Mouse (Mus musculus) urinary bladder, postnatal 4 days (tissue): ENCODE results near the gene Tspan2.
A peak's percentile ranks its signal among the peaks of the same experiment; 100 is the strongest.

Source experiments
- DNase-seq, 2 experiments: peaks; one replicate each; pipeline ENCODE4 v3.0.0; 2021 to 2022; ENCODE audit warnings: low spot score in 2 of 2

The Tspan2 gene

DNA sequence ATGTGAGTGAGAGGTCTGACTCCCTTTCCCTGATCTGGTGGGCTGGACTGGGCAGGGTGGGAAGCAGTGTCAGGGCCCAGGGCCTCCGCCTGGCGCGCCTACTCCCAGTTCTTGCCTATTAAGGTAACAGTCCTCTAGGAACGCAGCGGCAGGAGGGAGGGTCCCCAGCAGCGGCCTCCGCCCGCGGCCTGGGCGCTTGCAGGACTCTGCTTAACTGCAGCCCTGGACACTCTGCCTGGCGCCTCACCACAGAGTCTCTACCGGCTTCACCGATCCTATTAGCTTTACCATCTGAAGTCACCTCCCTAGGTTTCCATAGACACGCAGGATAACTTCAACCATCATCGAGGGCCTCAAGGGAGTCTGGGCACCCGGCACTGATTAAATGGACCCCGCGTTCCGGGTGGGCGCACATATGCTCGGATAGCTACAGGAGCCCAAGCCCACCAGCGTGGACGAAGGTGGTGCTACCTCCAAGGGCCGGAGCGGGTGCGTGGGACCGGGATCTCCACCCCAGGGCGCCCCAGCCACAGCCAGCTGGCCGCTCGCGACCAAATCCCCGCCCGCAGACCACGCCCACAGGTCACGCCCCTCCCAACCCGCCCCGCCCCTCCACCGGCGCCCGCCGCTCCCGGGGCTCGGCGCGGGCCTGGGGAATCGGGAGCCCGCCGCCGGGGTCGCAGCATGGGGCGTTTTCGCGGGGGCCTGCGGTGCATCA, at the start of gene Tspan2:
Tspan2 (plus strand) TSS at position 217 of the 718 bp plus-strand sequence.
- DNase-seq: peak; percentile 63 to 79

DNA sequence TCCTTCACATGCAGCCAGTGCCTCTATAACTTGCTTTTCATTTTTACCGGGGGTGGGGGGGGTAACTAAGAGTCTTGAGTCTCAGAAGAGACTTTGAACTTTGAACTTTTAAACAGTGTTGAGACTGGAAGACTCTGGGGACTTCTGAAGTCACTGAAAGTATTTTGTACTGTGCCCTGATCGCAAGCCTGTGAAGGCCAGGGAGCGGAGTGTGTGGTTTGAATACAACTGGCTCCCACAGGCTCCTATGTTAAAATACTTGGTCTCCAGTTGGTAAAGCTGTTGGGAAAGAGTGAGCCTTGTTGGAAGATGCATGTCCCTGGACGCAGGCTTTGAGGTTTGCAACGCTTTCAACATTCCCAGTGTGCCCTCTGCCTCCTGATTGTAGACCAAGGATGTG, 47.5 kb upstream of the Tspan2 start:
- DNase-seq: no peak

DNA sequence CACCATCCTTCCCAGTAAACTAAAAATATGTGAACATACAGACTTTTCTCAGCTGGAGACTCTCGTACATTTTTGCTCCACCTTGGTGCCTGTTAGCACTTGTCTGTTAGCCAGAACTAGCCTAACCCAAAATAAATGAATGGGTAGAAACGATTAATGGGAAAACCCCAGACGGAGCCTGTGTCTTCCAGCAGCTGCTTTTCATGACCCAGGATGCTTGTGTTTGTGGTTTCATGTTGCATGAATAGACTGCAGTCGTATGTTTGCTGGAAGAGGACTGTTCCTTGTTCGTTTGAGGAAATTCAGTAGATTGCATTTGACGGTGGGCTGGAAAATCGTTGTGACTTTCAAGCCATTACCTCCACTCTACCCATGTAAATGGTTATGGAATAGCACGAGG, 46.5 kb upstream of the Tspan2 start:
- DNase-seq: no peak

DNA sequence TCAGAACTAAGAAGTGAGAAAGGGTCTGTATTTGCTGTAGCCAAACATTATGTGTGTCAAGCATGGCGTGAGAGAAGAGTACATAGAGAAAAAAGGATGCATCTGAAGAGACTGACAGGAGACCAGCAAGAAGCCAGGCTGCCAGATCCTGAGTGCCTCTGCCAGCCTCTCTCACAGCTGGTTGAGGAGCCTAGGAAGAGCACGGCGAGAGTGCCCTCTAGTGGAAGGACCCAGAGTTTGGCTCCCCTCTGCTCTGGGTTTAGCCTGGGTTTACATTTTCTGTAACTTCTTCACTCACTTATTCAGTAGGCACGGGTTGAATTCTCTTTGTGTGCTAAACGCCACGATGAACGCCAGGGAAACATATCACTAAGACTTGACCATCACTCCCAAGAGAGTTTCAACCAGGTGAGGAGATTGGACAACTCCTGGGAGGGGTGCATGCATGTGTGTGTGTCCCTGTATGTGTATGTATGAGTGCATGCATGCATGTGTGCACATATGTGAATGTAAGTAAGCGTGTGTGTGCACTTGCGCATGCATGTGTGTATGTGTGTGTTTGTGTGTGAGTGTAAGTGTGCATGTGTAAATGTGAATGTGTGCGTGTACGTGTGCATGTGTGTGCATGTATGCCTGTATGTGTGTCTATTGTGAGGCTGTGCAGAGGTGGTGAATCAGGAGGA, 42.4 kb upstream of the Tspan2 start:
- peak; percentile 49 to 71 for DNase-seq

DNA sequence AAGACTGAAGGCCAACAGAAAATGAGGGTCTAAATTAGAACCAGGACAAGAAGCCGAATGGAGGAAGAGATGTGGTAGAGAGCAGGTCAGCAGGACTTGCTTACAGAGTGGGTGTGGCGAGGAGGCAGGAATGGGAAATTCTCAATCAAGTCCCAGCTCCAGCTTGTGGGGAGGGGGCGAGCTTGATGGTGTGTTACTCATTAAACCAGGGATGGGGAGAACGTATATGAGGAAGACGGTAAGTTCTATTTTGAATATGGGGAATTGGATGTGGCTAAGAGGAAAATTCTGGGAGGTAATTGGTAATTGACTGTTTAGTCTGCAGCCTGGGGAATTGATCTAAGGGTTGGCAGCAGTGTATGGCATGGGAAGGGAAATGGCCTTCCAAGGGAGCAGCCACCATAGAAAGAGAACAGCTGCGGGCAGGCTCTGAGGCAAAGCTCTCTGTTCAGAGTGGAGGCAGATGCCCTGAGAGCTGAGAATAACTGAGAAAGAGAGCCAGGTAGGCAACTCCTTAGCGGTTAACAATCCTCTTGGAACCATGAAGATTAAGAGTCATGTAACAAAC, 41.5 kb upstream of the Tspan2 start:
- DNase-seq: no peak

DNA sequence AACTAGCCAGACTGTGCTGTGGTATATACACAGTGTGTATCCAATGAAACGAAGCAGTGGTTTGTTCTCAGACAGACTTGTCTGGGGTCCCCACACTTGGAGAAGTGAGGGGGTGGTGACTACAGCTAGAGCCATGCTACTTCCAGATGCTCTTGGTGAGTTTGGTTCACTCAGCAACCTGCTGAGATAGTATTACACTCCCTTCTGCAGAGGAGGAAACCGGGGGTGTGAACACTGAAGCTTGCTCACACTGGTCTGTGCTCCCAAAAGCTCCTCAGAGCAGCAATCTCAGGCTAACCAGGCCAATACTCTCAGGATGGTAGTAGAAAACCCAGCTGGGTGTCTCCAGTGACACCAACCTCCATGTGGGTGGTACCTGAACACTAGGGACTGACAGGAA, 36.2 kb upstream of the Tspan2 start:
- no peak for DNase-seq

DNA sequence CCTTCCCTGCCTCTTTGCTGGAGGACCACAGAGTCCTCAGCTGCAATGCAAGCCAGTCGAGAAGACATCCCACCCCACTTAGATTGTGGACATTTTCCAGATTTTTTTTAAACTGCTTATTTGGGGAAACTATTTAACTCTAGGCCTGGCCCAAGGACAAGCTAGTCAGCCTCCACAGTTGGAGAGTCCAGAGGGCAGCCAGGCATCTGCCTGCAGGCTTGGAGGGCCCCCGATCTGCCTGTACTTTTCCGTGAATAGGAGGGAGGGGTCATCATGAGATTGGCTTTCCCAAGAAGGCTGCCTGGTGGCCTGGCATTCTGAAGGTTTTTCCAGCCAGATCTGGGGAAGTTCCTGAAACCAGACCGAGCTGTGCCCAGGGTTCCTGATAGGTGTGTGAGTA, 33.0 kb upstream of the Tspan2 start:
- no peak for DNase-seq

DNA sequence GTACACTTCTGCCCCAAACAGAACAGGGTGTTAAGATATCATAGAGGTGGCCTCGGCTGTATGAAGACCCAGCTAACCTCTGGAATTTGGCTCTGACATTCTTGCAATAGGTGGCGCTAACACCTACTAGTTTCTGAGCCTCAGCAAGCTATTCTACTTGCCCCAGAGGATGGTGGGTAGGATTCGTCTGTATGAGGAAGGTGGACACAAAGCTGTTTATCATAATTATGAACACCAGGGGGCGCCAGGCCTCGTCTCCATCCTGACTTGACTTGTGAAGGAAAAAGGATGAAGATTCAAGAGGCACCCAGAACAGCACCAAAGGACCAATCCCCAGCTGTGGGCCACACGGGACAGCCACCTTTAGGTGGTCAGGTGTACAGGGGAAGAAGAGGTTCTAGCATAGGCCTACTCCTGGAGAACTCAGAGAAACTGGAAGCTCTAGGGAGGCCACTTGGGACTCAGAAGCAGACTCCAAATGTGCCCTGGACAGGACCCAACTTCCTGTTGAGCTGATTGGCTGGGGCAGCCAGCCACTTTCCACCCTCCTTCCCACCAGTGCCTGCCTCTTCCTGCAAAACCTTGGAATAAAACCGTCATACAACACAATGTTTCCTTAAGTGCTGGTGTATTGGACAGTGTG, 32.3 kb upstream of the Tspan2 start:
- peak in 1 of 2 experiments; percentile 26 for DNase-seq

DNA sequence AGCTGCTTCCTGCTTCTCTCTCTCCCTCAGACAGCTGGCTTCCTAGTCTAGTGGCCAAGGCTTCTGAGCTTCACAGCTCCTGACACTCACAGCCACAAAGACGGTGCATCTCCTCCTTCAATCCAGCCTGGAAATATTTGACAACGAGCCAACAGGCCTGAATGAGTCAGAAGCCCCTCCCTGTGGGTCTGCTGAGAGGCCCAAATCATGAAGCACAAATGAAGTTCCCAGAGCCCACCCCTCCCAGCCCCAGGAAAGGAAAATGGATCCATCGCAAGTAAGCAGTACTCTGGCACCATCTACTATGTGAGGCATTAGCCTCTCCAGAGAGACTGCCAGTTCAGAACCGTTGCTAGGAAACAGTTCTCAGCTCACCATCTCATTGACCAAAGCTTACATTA, 30.3 kb upstream of the Tspan2 start:
- DNase-seq: no peak

DNA sequence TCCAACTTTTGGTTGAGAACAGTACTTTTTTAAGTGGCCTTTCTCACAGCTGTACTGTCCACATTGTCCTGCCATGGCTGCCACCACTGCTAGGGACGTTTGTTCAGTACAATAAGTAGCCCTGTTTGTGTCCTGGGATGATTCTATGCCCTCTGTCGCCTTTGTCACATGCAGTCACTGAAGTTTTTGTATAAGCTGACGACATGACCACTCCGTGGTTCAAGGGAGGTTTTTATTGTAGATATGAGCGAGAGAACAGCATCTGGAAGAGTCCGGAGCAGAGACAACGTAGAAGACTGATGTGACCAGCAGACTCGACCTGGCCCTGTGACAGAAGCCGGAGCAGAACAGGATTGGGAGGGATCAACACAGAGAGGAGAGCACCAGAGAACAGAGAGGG, 25.7 kb upstream of the Tspan2 start:
- no peak for DNase-seq

DNA sequence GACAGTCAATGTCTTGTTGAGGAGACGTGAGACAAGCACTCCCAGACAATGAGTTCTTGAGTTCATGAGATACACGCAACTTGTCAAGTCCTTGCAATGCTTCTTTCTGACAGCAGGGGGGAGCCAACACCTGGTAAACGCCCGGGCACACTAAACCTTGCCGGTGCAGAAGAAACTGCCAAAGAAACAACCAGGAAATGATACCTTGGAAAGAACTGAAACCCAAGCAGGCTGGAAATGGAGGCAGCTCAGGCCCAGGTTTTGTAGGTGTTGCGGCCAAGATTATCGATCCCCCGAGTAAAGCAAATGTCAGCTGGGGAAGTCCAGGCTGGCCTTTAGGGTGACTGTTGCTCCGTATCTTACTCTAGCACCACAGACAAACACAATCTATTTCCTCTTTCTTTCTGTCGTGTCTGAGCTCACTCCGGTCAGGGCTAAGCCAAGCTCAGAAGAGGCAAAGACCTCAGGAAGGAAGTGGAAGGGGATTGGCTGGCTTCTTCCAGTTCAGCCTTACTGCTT, 19.2 kb upstream of the Tspan2 start:
- DNase-seq: peak; percentile 50 to 80

DNA sequence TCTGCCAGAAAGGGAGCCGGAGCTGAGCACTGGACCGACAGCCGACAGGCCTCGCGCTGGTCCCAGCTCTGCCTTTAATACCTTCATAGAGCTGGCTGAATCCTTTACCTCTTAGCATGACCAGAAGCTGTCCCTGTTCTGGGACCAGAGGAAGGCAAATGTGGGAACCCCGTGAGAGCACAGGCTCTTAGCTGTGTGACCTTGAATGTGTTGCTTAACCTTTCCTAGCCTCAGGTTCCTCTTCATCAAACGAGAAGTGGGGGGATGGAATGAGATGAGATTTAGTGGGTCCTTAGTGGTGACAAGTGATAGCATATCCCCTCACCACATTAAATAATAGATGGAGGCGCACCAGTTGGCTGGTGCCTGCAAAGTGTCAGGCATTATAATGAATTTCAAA, 18.5 kb upstream of the Tspan2 start:
- no peak for DNase-seq

DNA sequence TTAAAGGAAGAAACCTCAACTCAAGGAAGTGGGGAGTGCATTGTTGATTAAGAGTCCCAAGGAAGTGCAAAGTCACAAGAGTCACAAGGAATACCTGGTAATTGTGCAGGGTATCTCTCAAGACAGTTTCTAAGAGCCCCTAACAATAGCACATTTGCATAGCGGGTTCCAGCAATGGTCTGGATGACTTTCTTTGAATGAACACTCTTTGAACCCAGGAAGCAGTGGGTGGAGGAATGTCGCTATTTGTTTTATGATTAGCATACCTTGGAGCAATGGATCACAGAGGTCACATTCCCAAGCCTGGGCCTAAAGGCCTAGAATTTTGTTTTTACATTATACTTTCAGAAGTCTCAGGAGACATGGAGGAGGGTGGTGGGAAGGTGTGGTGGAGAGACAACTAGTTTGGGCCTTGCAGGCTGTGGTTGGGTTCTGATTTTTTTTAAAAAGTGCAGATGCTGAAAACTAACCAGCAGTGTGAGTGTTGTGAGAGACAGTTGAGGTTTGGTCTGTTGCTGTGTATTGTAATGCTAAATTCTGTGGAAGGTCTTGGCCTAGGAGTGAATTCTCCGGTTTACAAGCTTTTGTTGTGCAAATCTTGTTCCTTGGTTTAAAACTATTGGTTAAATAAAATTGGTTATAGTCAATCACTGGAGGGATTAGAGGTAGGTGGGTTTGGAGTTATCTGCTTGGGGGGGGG, 16.6 kb upstream of the Tspan2 start:
- no peak for DNase-seq

DNA sequence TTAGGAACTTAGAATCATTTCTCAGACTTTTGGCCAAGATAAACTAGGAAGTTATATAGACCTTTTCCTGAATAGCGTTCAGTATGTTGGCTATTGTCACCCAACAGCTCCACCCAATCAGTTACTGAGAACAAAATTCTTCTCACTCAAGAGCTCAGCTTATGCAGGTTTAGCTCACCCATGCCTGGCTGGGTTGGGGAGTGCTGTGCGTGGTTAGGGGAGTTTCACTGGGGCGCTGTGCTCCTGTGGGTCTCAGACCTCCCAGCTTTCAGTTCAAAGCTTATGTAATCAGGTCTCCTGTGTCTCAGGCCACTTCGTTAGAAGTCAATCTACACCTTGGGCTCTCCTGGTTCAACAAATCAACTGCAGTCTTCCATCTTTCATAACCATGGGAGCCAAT, 11.2 kb upstream of the Tspan2 start:
- DNase-seq: no peak

DNA sequence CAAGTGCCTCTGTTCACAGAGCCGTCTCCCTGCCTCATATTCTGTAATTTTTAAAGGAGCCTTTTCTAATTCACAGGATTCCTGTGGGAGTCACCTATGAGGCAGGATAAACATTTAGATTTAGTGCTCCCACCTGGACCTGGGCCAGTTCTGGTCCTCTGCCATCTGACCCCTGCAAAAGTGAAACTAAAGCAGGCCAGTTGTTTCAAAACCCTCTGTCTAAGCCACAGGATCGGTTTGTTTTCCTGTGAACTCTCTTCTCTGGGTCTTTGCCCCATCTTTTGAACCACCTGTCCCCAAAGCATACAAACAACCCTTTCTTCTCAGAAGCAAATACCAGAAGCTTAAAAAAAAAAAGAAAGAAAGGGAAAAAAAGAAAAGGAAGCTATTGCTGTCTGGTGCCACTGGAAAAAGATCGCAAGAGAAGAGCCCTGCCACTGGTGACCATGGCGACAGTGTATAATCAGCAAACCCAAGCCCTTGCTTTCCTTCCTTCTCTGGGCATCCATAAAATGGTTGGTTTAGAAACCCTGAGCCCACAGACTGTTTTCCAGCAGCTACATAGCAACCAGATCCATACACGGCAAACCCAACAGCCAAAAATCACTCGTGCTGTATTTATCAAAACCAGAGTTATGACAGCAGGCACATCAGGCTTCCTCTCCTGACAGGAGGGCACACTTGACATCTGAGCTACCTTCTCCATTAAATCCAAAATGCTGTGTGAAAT, 10.3 kb upstream of the Tspan2 start:
- DNase-seq: peak in 1 of 2 experiments; percentile 71

DNA sequence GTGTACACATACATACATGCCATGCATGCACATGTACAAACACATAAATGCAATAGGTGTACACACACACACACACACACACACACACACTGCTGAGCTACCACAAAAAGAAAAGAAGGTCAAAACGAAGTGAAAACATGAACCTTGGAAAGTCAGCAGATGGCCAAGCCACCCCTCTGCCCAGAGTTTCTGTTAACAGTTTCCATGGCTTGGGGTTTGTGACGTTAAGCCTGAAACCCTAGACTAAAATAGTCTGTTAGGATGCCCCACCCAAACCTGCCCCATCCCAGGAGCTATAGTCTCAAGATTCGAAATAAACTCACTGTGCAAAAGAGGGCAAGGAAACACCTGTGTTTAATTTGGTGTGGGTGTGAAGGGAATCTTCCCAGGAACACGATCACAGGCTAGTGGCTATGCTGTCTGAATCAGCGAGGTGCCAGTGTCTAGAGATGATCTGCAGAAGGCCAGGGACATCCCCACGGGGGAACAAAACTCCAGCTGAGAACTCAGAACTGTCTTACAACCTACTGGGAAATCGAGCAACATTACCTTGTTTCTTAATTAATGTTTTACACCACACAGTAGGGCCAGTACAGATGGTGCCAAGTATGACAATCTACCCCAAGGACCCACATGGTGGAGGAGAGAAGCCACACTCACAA, 9.4 kb upstream of the Tspan2 start:
- DNase-seq: no peak

DNA sequence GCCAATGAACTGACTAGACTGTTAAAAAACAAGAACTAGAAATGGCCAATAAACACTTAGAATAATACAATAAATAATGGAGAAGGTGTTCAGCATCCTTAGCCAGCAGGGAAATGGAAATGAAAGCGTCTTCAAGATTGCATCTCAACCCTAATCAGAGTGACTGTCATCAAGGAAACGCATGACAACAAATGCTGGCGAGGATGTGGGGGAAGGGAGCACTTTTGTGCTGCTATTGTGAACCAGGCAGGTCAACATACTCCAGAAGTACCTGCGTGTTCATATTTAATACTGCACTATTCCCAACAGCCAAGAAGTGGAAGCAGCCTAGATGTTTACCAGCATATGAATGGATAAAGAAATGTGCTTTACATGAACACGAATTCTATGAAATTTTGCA, 4.9 kb upstream of the Tspan2 start:
- DNase-seq: no peak

DNA sequence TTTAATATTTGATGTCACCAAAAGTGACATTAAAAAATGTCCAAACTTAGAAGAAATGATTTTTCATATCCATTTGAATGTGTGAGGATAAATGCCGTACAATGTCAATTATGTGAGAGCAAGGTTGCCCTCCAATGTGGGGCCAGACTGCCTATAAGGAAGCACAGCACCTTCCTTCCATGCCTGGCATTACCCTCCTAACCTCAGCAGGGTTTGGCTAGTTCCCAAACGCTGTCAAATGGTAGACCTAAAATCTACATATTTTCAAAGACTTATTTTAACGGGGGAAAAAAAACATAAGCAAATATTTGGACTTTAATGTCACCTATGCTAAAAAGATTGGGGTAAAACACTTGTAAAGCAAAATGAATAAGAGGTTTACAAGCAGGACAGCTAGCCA, 3.2 kb upstream of the Tspan2 start:
- no peak for DNase-seq

DNA sequence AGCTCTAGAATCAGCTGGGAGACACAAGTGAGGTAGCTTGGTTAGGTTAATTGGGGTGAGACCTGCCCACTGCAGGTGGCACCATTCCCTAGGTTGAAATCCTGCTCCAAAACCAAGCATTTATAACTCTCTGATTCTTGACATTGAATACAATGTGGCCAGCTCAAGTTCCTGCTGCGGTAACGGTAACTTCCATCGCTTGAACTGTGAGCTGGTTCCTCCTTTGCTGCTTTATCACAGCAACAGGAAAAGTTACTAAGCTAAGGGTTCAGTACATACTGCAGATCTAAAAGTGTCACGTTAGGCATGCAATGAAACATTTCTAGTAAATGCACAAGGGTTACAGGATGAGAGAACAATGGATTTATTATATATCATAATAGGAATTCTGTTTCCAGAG, 1.7 kb upstream of the Tspan2 start:
- no peak for DNase-seq

DNA sequence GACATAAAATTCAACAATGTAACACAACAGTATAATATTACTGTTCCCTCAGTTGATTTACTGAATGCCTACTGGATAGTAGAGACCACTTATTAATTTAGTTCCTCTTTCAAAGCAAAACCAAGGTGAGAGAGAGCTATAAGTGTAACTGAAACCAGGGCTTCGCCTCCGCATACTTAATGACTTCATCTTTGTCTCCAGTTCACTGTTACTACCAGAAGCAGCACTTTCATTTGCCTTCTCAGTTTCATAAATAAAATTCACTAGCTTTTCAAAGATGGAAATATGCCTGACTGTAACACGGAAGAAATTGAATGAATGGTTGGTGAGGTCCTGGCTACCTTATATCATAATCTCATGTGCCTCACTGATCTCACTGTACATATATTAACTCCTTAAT, 1.3 kb upstream of the Tspan2 start:
- DNase-seq: no peak

DNA sequence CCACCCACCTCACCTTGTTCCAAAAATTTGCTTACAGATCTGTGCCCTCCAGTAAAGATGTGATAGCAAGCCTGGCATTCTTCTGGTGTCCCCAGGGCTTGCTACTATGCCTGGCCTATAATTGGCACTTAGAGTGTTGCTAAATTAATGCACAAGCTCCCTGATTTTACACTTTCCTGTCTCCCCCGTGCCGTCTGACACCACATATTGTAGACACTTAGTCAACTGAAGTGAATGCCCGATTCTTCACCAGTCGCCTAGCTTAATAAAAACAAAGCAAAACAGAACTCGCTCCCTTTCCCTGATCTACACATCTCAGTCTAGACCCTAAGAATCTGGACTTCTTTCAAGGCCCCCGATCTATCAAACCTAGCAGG, 405 bp upstream of the Tspan2 start:
- DNase-seq: no peak
